ENCODE assay signal across 11 mouse cellular contexts in genomic region chr11:80808551-80809070, GRCm38 (mm10). TPM values are rescaled to one million over a fixed set of nuclear protein-coding genes. Genes with fewer than 3 reads are reported as not detected.
A peak's percentile ranks its signal among the peaks of the same experiment; 100 is the strongest.
DNase-seq lines count a peak whose midpoint lies in the region; ATAC-seq and TF ChIP-seq lines count a peak whose summit lies in the region.
"Had no signal": no experiment of that assay in that cellular context is flagged by ENCODE, and none has a peak within 500 bp of the region (broad histone marks: within the 10 kb centered on the region; RNA-seq: fewer than 3 reads in every experiment).

No protein-coding gene starts in this region.

- no peaks in the 10 kb centered on the region for H3K36me3 ChIP-seq in kidney, adult 2 months (ENCODE audit: control insufficient read depth, insufficient read depth, low read length)
- H3K36me3 ChIP-seq in kidney, embryonic 15.5 days: peaks cover 14% of the 10 kb centered on the region

- peak; percentile 64 for DNase-seq in kidney, adult 2 months
- DNase-seq in ZHBTc4 (ENCODE audit: low read depth, low spot score): peak; percentile 53
- DNase-seq in kidney, postnatal 10 days: peak; percentile 71
- DNase-seq in lung, postnatal 4 days: peak; percentile 49 to 69
- DNase-seq in frontal cortex, postnatal 36 days (ENCODE audit: low spot score in 2 of 2): no peak
- no peak for DNase-seq in cerebellum, adult 18-20 months
- DNase-seq in right cerebral cortex, postnatal 36 days (ENCODE audit: low spot score in 2 of 2): no peak
- DNase-seq: cerebellum, adult 11 months had no signal

- H3K27me3 ChIP-seq in kidney, adult 2 months (replicated peaks; ENCODE audit: control insufficient read depth, insufficient read depth, low read length): no peaks in the 10 kb centered on the region
- H3K27me3 ChIP-seq in kidney, embryonic 15.5 days: no peaks in the 10 kb centered on the region

- H3K27ac ChIP-seq in kidney, adult 2 months (ENCODE audit: insufficient read depth, low read depth, low read length): no peak overlapping the region
- no peak overlapping the region for H3K27ac ChIP-seq in kidney, embryonic 15.5 days

- no peak overlapping the region for H3K4me2 ChIP-seq in kidney, embryonic 15.5 days

- no peak for ATAC-seq in kidney, embryonic 15.5 days (replicated peaks; ENCODE audit: low FRiP score)

- H3K4me3 ChIP-seq in kidney, adult 2 months (ENCODE audit: insufficient read depth, low read depth, low read length): no peak overlapping the region
- no peak overlapping the region for H3K4me3 ChIP-seq in kidney, embryonic 15.5 days (replicated peaks)

- H3K9ac ChIP-seq in kidney, embryonic 15.5 days: no peak overlapping the region

- peak; percentile 22; the same call in 1 of the 2 replicates for TF ChIP-seq CTCF in kidney, adult 2 months (conservative IDR thresholded peaks at IDR 0.05; ENCODE audit: insufficient read depth, insufficient read length, low read depth, low read length)

- 61% methylated on average over 6 of the region's 6 CpGs for WGBS in kidney, adult 2 months
- 50% methylated on average over 6 of the region's 6 CpGs for WGBS in kidney, embryonic 15.5 days

- no peaks in the 10 kb centered on the region for H3K9me3 ChIP-seq in kidney, embryonic 15.5 days (replicated peaks)

- H3K4me1 ChIP-seq in kidney, adult 2 months (ENCODE audit: control insufficient read depth, insufficient read depth, low read length): no peaks in the 10 kb centered on the region
- peaks cover 38% of the 10 kb centered on the region for H3K4me1 ChIP-seq in kidney, embryonic 15.5 days

- no peak for TF ChIP-seq POLR2A in kidney, adult 2 months (IDR thresholded peaks at IDR 0.05; ENCODE audit: low read depth, low read length)

RNA-seq across cellular contexts. Expression of gene Tmem98, which starts 1.4 kb away (rescaled TPM):
- 23.0 and 26.3 TPM in 2 replicates for polyA plus RNA-seq in kidney, adult 2 months (2012; rRNA removed)
- polyA plus RNA-seq in kidney, embryonic 15.5 days (2015; fragmentation: Nextera tagmentation; extraction: Ambion mirVana): 110 and 113 TPM in 2 replicates

RNA-seq across cellular contexts. Expression of gene Myo1d, which starts 28.8 kb away (rescaled TPM):
- polyA plus RNA-seq in kidney, adult 2 months (2012; rRNA removed): 37.1 and 43.1 TPM in 2 replicates
- polyA plus RNA-seq in kidney, embryonic 15.5 days (2015; fragmentation: Nextera tagmentation; extraction: Ambion mirVana): 14.4 and 15.8 TPM in 2 replicates

RNA-seq across cellular contexts. Expression of gene Spaca3, which starts 49.6 kb away (rescaled TPM):
- polyA plus RNA-seq in kidney, adult 2 months (2012; rRNA removed): 0.27 TPM in 1 of 2 replicates, not detected in the other
- not detected in 2 replicates for polyA plus RNA-seq in kidney, embryonic 15.5 days (2015; fragmentation: Nextera tagmentation; extraction: Ambion mirVana)
- polyA plus RNA-seq: forebrain, embryonic 11.5 days; stomach, embryonic 14.5 days had no signal

Comparison
In these comparisons a context has a peak if more than half of its experiments do, and no peak if none do; other contexts are left out.
1. DNase-seq: peak in kidney, adult 2 months (single experiment), ZHBTc4 (single experiment), kidney, postnatal 10 days (single experiment) and lung, postnatal 4 days (2 of 2); none in frontal cortex, postnatal 36 days (0 of 2), cerebellum, adult 18-20 months (0 of 2) and right cerebral cortex, postnatal 36 days (0 of 2).